13 mouse cellular contexts compared by ENCODE assay signal in genomic region chr15:7194748-7195221, GRCm38 (mm10).
DNase-seq lines count a peak whose midpoint lies in the region; ATAC-seq and TF ChIP-seq lines count a peak whose summit lies in the region.
"Had no signal": no experiment of that assay in that cellular context is flagged by ENCODE, and none has a peak within 500 bp of the region (broad histone marks: within the 10 kb centered on the region; RNA-seq: fewer than 3 reads in every experiment).

No protein-coding gene starts in this region.

- 70% methylated on average over 6 of the region's 6 CpGs for WGBS in stomach, embryonic 15.5 days
- WGBS in stomach, postnatal 0 days, result 71% methylated on average over 6 of the region's 6 CpGs
- WGBS in kidney, embryonic 15.5 days, result 81% methylated on average over 6 of the region's 6 CpGs

- H3K4me2 ChIP-seq in stomach, embryonic 15.5 days, result no peak overlapping the region
- H3K4me2 ChIP-seq in stomach, postnatal 0 days (replicated peaks; ENCODE audit: low read depth), result no peak overlapping the region
- no peak overlapping the region for H3K4me2 ChIP-seq in kidney, embryonic 15.5 days

- ATAC-seq in stomach, embryonic 15.5 days (ENCODE audit: insufficient read depth, low FRiP score, low read depth), result no peak
- no peak for ATAC-seq in stomach, postnatal 0 days (ENCODE audit: low FRiP score, low TSS enrichment)
- no peak for ATAC-seq in kidney, embryonic 15.5 days (replicated peaks; ENCODE audit: low FRiP score)

- H3K36me3 ChIP-seq in stomach, embryonic 15.5 days, result peaks cover 9% of the 10 kb centered on the region; the same call in 1 of the 2 replicates
- no peaks in the 10 kb centered on the region for H3K36me3 ChIP-seq in stomach, postnatal 0 days (ENCODE audit: control insufficient read depth, insufficient read depth, low read length)
- peaks cover 31% of the 10 kb centered on the region for H3K36me3 ChIP-seq in kidney, embryonic 15.5 days

- H3K4me3 ChIP-seq in gastrocnemius, adult 2 months, result no peak overlapping the region
- H3K4me3 ChIP-seq in stomach, embryonic 15.5 days (replicated peaks), result no peak overlapping the region
- no peak overlapping the region for H3K4me3 ChIP-seq in stomach, postnatal 0 days (ENCODE audit: low read depth, low read length)
- H3K4me3 ChIP-seq in kidney, embryonic 15.5 days (replicated peaks), result no peak overlapping the region
- H3K4me3 ChIP-seq: embryonic facial prominence, embryonic 12.5 days had no signal

- no peak overlapping the region for H3K9ac ChIP-seq in stomach, embryonic 15.5 days
- H3K9ac ChIP-seq in stomach, postnatal 0 days (ENCODE audit: low read length), result no peak overlapping the region
- H3K9ac ChIP-seq in kidney, embryonic 15.5 days, result no peak overlapping the region
- H3K9ac ChIP-seq: embryonic facial prominence, embryonic 12.5 days had no signal

- no peak for TF ChIP-seq EP300 in stomach, postnatal 0 days (optimal IDR thresholded peaks at IDR 0.05)

- no peaks in the 10 kb centered on the region for H3K27me3 ChIP-seq in stomach, embryonic 15.5 days (replicated peaks)
- H3K27me3 ChIP-seq in stomach, postnatal 0 days (ENCODE audit: control insufficient read depth, insufficient read depth, low read length), result no peaks in the 10 kb centered on the region
- H3K27me3 ChIP-seq in kidney, embryonic 15.5 days, result no peaks in the 10 kb centered on the region
- H3K27me3 ChIP-seq: embryonic facial prominence, embryonic 12.5 days had no signal

- intact Hi-C loops in gastrocnemius, adult 2 months (cut with DNase I), result no loop called here

- H3K27ac ChIP-seq in gastrocnemius, adult 2 months, result peak overlapping the region; percentile 24; the same call in 1 of the 2 replicates
- H3K27ac ChIP-seq in stomach, embryonic 15.5 days, result peak overlapping the region; percentile 31; the same call in 1 of the 2 replicates
- H3K27ac ChIP-seq in stomach, postnatal 0 days (replicated peaks), result no peak overlapping the region
- H3K27ac ChIP-seq in kidney, embryonic 15.5 days, result no peak overlapping the region

- H3K4me1 ChIP-seq in stomach, embryonic 15.5 days, result no peaks in the 10 kb centered on the region
- H3K4me1 ChIP-seq in stomach, postnatal 0 days (replicated peaks; ENCODE audit: control insufficient read depth, insufficient read depth), result no peaks in the 10 kb centered on the region
- peaks cover 11% of the 10 kb centered on the region for H3K4me1 ChIP-seq in kidney, embryonic 15.5 days

- H3K9me3 ChIP-seq in stomach, embryonic 15.5 days, result no peaks in the 10 kb centered on the region
- no peaks in the 10 kb centered on the region for H3K9me3 ChIP-seq in stomach, postnatal 0 days (ENCODE audit: control insufficient read depth, low read length)
- H3K9me3 ChIP-seq in kidney, embryonic 15.5 days (replicated peaks), result no peaks in the 10 kb centered on the region
- H3K9me3 ChIP-seq: embryonic facial prominence, embryonic 12.5 days had no signal

- no peak for DNase-seq in gastrocnemius, adult 2 months
- no peak for DNase-seq in gastrocnemius, postnatal 25 days
- no peak for DNase-seq in stomach, postnatal 0 days (ENCODE audit: low spot score)
- DNase-seq in mesoderm, embryonic 11.5 days (ENCODE audit: low read depth, low spot score), result peak; percentile 58
- DNase-seq in urinary bladder, postnatal 36 days (ENCODE audit: low spot score in 2 of 2), result no peak
- no peak for DNase-seq in ovary, adult 18-20 months (ENCODE audit: low spot score)
- DNase-seq: heart, adult 18-20 months; lung, postnatal 36 days; right cerebral cortex, postnatal 14 days; thymus, postnatal 4 days had no signal

- TF ChIP-seq CTCF in gastrocnemius, adult 2 months (IDR thresholded peaks at IDR 0.05), result no peak
- TF ChIP-seq CTCF in stomach, postnatal 0 days (IDR thresholded peaks at IDR 0.05; ENCODE audit: low read depth), result no peak

Comparison
In these comparisons a context has a peak if more than half of its experiments do, and no peak if none do; other contexts are left out.
1. H3K27ac ChIP-seq: peak in gastrocnemius, adult 2 months (single experiment) and stomach, embryonic 15.5 days (single experiment); none in stomach, postnatal 0 days (single experiment) and kidney, embryonic 15.5 days (single experiment).